Mouse (Mus musculus): ENCODE data around the gene Samd4.

Gene Samd4

DNA sequence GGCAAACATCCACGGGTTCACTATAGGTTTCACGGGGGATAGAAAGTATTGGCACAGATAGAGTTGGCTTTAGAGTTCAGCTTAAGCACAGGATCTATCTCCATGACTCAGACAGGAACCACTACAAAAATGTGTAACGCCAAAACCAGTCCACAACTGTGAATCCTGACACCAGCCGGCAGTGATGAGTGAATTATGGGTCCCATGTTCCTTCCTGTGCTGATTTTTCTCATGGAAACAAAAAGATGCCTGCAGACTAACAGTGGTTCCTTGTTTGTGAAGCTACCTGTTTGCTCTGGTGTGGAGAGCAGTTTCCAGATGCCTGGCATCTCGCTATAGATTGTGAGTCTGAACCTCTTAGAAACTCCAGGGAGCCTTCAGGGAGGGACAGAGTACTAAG, 184.2 kb downstream of the Samd4 start:
- DNase-seq (ENCODE audit: low read depth, low spot score) = no peak

DNA sequence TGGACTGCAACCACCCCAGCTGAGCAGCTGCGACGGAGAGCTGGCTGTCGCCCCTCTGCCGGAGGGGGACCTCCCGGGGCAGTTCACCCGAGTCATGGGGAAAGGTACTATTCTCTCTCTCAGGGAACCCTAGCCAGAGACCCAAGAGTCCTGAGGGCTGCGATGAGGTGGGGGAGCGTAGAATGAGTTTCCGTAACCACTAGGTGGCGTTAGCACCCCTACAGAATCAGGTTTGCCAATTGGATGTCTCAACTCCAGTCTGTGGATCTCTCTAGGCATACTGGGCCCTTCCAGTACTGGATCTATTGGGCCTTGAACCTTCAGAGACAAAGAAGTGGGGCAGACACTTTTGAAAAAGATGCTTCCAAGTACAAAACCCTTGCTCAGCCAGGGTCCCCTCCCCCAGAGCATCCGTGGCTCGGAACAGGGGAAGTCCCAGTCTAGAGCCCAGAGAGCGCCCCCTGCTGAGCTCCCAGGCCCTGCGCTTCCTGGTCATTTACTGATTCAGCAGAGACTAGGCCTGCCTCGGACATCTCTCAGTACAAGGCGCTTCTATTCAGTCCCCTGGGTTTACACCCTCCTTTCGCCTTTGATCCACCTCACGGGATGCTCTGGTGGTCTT, 191.5 kb downstream of the Samd4 start:
- no peak for DNase-seq (ENCODE audit: low read depth, low spot score)

GRCm38 (mm10) chr14:47075010-47075677, 192.5 kb downstream of the Samd4 start:
- no peak for DNase-seq (ENCODE audit: low read depth, low spot score)

GRCm38 (mm10) chr14:47075856-47076255, 193.2 kb downstream of the Samd4 start:
- DNase-seq (ENCODE audit: low read depth, low spot score) = no peak

DNA sequence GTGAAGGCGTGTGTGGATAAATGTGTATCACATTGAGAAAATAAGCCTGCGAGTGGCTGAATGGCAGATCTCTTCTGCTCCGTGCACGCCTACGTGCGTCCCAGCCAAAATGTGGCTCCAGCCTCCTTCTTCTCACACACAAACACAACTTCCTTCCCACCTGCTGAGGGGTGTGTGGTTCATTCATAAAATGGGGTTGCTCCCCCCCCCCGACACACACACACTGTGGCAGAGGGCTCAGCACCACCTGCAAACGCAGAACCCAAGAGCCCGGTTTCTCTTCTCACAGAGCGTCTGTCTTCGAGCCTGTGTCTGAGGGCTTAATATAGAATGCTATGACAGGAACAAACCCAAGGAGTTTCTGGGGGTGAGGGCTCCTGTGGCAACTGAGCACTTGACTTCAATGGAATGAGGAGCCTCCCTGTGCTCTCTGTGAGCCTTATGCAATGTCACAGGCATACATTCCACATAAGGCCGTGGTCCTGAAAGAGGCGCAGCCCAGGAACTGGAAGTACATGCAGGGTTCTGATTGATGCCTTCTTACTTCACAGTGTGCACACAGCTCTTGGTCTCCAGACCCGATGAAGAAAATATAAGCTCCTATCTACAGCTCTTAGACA, 194.4 kb downstream of the Samd4 start:
- DNase-seq (ENCODE audit: low read depth, low spot score) = no peak

DNA sequence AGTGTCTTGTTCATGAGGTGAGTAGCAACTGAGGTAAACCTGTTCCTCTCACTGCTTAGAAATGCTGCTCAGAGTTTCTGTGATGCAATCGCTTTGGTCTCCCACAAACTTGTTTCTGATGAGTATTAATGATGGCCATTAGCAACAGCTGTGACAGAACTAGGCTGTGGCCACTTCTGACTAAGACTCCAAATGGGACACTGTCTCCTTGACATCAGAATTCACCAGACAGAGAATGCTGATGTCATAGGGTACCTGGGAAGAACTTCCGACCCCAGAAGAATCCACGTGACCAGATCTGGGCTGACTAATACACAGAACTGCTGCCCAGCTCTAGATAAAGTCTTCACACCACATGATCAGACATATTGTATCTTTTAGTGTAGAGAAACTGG, 194.9 kb downstream of the Samd4 start:
- DNase-seq (ENCODE audit: low read depth, low spot score) = no peak

DNA sequence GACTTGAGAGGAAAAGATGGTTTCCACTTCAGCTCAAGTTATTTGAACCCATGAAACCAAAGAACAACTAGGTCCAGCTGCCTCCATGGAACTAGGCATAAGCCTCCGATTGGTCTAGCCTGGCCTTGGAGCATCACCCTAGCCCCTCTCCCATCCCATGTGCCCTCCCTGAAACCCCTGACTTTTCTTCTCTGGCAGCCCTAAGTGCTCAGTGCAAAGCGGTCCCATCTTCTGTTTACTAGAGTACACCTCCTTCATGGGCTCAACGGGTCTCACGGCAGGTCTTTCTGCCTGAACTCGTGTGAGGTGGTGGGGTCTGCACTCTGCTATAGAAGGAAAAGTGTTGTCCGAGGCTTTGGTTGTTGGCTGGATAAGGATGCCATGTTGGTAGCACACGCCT, 197.3 kb downstream of the Samd4 start:
- DNase-seq (ENCODE audit: low read depth, low spot score) = no peak

- DNase-seq (ENCODE audit: low read depth, low spot score) = no peak
These were observed 200.7 kb downstream of the Samd4 start for GRCm38 (mm10) chr14:47083311-47083710.

GRCm38 (mm10) chr14:47083838-47084237, 201.2 kb downstream of the Samd4 start:
- DNase-seq (ENCODE audit: low read depth, low spot score) = no peak

GRCm38 (mm10) chr14:47084686-47085085, 202.0 kb downstream of the Samd4 start:
- DNase-seq (ENCODE audit: low read depth, low spot score) = no peak

- no peak for DNase-seq (ENCODE audit: low read depth, low spot score)
These were observed 203.5 kb downstream of the Samd4 start for GRCm38 (mm10) chr14:47086123-47086522.

- DNase-seq (ENCODE audit: low read depth, low spot score) = peak; percentile 34
These were observed 204.1 kb downstream of the Samd4 start for GRCm38 (mm10) chr14:47086743-47087142.

DNA sequence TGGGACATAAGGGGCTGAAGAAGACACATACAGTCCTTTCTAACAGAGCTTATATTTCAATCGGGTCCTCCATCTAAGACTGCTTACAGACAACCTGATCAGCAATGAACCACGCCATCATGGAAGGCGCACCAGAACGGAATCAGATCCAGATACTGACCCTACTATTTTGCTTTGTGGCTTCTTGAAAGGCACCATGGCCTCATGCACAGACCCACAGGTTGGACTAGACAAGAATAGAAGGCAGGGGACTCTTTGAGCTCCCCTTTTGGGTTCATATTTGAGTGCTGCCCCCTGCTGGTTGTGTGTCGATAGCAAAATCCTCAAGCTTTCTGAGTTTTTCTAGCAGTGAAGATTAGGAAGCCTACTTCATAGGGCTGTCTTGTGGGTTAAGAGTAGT, 204.5 kb downstream of the Samd4 start:
- peak; percentile 39 for DNase-seq (ENCODE audit: low read depth, low spot score)

DNA sequence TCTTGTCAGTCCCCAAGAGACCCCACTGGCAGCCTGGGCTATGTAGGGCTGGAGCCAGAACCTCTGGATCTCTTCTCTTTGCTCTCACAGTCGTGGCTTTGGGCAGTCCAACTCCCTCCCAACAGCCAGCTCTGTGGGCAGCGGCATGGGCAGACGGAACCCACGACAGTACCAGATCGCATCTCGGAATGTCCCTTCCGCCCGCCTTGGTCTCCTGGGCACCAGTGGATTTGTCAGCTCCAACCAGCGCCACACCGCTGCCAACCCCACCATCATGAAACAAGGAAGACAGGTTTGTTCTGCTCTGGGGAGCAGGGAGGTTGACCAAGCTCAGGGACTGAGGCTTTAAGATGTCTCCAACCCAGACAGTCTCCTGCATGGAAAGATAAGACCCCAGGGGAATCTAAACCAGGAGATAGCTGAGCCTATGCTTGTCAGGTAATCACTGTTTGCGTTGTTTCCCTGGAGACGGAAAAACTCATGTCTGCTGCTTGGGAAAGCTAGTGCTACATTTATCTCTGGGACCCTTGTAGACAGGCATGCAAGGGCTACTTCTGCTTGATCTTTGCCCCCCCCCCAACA, 205.1 kb downstream of the Samd4 start:
- no peak for DNase-seq (ENCODE audit: low read depth, low spot score)

DNA sequence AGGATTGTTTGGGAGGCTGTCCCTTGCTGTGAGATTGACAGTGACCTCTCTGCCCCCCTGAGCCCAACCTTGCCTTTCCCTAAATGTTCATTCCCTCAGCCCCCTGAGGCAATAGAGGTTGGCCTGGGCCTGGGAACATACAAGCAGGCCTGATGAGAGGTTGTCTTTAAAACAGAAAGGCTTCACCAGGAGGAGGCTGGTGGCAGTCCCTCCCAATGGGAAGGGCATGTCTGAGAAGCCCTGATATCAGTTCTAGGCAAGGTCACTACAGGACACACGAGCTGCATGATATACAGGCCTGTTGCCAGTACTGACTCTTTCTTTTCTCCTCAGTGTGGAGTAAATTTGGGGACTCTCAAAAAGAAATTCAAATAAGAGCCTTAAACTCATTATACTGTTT, 205.7 kb downstream of the Samd4 start:
- DNase-seq (ENCODE audit: low read depth, low spot score) = no peak

GRCm38 (mm10) chr14:47089153-47089552, 206.5 kb downstream of the Samd4 start:
- no peak for DNase-seq (ENCODE audit: low read depth, low spot score)

- DNase-seq (ENCODE audit: low read depth, low spot score) = no peak
These were observed 209.3 kb downstream of the Samd4 start for GRCm38 (mm10) chr14:47091908-47092307.

GRCm38 (mm10) chr14:47093355-47093792, 210.7 kb downstream of the Samd4 start:
- no peak for DNase-seq (ENCODE audit: low read depth, low spot score)

DNA sequence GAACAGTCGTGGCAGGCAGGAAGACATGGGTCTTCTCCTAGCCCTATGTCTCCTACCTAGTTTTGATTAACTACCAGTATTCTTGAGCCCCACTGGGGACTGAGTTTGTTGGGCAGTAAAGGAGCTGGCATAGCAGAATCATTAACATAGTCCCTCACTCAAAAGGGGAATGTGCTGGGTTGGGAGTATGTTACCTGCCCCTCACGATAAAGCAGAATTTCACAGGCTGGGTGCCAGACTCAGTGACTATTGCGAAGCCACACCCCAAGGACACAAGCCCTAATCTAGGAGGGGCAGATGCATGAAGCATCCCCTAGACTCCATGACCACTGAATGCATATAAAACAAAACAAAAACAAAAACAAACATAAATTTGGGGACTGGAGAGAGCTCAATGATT, 212.4 kb downstream of the Samd4 start:
- no peak for DNase-seq (ENCODE audit: low read depth, low spot score)

GRCm38 (mm10) chr14:47096357-47096756, 213.7 kb downstream of the Samd4 start:
- no peak for DNase-seq (ENCODE audit: low read depth, low spot score)

GRCm38 (mm10) chr14:47104246-47105173, 221.9 kb downstream of the Samd4 start:
- no peak for DNase-seq (ENCODE audit: low read depth, low spot score)

GRCm38 (mm10) chr14:47105174-47105557, 222.5 kb downstream of the Samd4 start:
- no peak for DNase-seq (ENCODE audit: low read depth, low spot score)
